In genomic region chr7:56018972-56019929, GRCm38 (mm10) we compare ENCODE assay signal across 8 mouse cellular contexts. TPM values are rescaled to one million over a fixed set of nuclear protein-coding genes. Genes with fewer than 3 reads are reported as not detected.
DNase-seq lines count a peak whose midpoint lies in the region; ATAC-seq lines count a peak whose summit lies in the region.

No protein-coding gene starts in this region.

- intact Hi-C loops in gastrocnemius, postnatal 14 days (cut with DNase I; ENCODE audit: low total_unique reads) = no loop called here
- intact Hi-C loops in left cerebral cortex, postnatal 14 days (cut with DNase I) = no loop called here

- peak; percentile 78 for ATAC-seq in inflammation-experienced regulatory T-cells, adult 6 months
- ATAC-seq in megakaryocyte progenitor cell, adult 5-6 weeks (replicated peaks; ENCODE audit: poor library complexity) = peak; percentile 57

- DNase-seq in adrenal gland, adult 2 months = peak; percentile 85
- DNase-seq in embryo, embryonic 10.5 days (ENCODE audit: low spot score) = peak; percentile 87
- DNase-seq in gastrocnemius, postnatal 14 days = peak; percentile 68
- peak; percentile 61 to 63 for DNase-seq in left cerebral cortex, postnatal 14 days (ENCODE audit: low spot score in 2 of 2)
- peak; percentile 76 for DNase-seq in right cerebral cortex, postnatal 25 days
- peak; percentile 73 for DNase-seq in yolk sac, embryonic 10.5 days (ENCODE audit: low spot score)

RNA-seq across cellular contexts. Expression of gene Nipa1, which starts 0.5 kb away (rescaled TPM):
- 10 to 100 TPM in 1 of 2 experiments, 1 to 10 TPM in 1; 4.8 to 10.6 TPM for total RNA-seq in adrenal gland, adult 2 months (2021)
- 3.3 and 4.1 TPM in 2 replicates for polyA plus RNA-seq in adrenal gland, adult 2 months (2012; rRNA removed)
- total RNA-seq in gastrocnemius, postnatal 14 days (2021) = 1 to 10 TPM; 2.4 to 3.2 TPM
- under 1 TPM in 2 of 3 experiments, not detected in 1; 0.22 to 0.36 TPM for polyA plus RNA-seq in inflammation-experienced regulatory T-cells, adult 6 months (2017; shearing (Covaris generic))
- total RNA-seq in left cerebral cortex, postnatal 14 days (2021) = 10 to 100 TPM; 72.0 to 73.9 TPM
- 2.6 and 3.4 TPM in 2 replicates for total RNA-seq in megakaryocyte progenitor cell, adult 5-6 weeks (2015)
- total RNA-seq in megakaryocyte progenitor cell, adult 5-6 weeks (2017) = 3.5 and 4.9 TPM in 2 replicates

RNA-seq across cellular contexts. Expression of gene Herc2, which starts 30.7 kb away (rescaled TPM):
- 10 to 100 TPM; 45.0 to 50.8 TPM for total RNA-seq in adrenal gland, adult 2 months (2021)
- polyA plus RNA-seq in adrenal gland, adult 2 months (2012; rRNA removed) = 11.3 and 12.9 TPM in 2 replicates
- total RNA-seq in gastrocnemius, postnatal 14 days (2021) = 10 to 100 TPM; 26.8 to 29.0 TPM
- 10 to 100 TPM; 17.6 to 34.1 (median 20.7) TPM for polyA plus RNA-seq in inflammation-experienced regulatory T-cells, adult 6 months (2017; shearing (Covaris generic))
- total RNA-seq in left cerebral cortex, postnatal 14 days (2021) = 100 to 1,000 TPM; 132 to 150 TPM
- total RNA-seq in megakaryocyte progenitor cell, adult 5-6 weeks (2015) = 23.0 and 33.9 TPM in 2 replicates
- total RNA-seq in megakaryocyte progenitor cell, adult 5-6 weeks (2017) = 29.2 and 35.8 TPM in 2 replicates

RNA-seq across cellular contexts. Expression of gene Nipa2, which starts 57.0 kb away (rescaled TPM):
- 10 to 100 TPM; 29.6 to 41.9 TPM for total RNA-seq in adrenal gland, adult 2 months (2021)
- 37.4 and 42.5 TPM in 2 replicates for polyA plus RNA-seq in adrenal gland, adult 2 months (2012; rRNA removed)
- total RNA-seq in gastrocnemius, postnatal 14 days (2021) = 10 to 100 TPM; 26.3 to 27.2 TPM
- polyA plus RNA-seq in inflammation-experienced regulatory T-cells, adult 6 months (2017; shearing (Covaris generic)) = 10 to 100 TPM; 14.3 to 29.1 (median 17.8) TPM
- 10 to 100 TPM; 52.6 to 64.8 TPM for total RNA-seq in left cerebral cortex, postnatal 14 days (2021)
- total RNA-seq in megakaryocyte progenitor cell, adult 5-6 weeks (2015) = 55.1 and 56.7 TPM in 2 replicates
- total RNA-seq in megakaryocyte progenitor cell, adult 5-6 weeks (2017) = 32.1 and 35.4 TPM in 2 replicates

Comparison
In these comparisons a context has a peak if more than half of its experiments do, and no peak if none do; other contexts are left out.
1. Peak in every context shown above with its lines: DNase-seq and ATAC-seq.
2. RNA of gene Nipa1, which starts 0.5 kb away (total RNA-seq): 72.0 to 73.9 TPM in left cerebral cortex, postnatal 14 days; 4.8 to 10.6 TPM in adrenal gland, adult 2 months, 2.6 to 4.9 TPM in megakaryocyte progenitor cell, adult 5-6 weeks and 2.4 to 3.2 TPM in gastrocnemius, postnatal 14 days; every median in the first group is over 4 times any median in the second.